Mouse (Mus musculus) hindbrain, embryonic 14.5 days (tissue): Measurements from ENCODE around the gene Gm34302. TPM values are rescaled to one million over a fixed set of nuclear protein-coding genes. Genes with fewer than 3 reads are reported as not detected.

Source experiments
- ATAC-seq: fragments of 200-750 bp; cut with Nextera tagmentation; 2 replicates; pipeline ENCODE4 v1.8.0; 2017; ENCODE audit warnings: moderate number of reproducible peaks, mild to moderate bottlenecking, moderate TSS enrichment, moderate library complexity; ENCODE audit not compliant: low FRiP score
- DNase-seq: peaks from one replicate; pipeline ENCODE4 v3.0.0-alpha.2; 2015; ENCODE audit warnings: low spot score
- H3K27ac ChIP-seq: fragments of 300-500 bp; sonication (generic); 2 replicates; pipeline ENCODE4 v1.5.1; 2014; ENCODE audit warnings: mild to moderate bottlenecking, moderate library complexity
- H3K27me3 ChIP-seq: fragments of 300-500 bp; sonication (generic); 2 replicates; pipeline ENCODE4 v1.6.1; 2014; ENCODE audit warnings: mild to moderate bottlenecking, low read length, mixed read lengths; ENCODE audit not compliant: control insufficient read depth, insufficient read depth
- H3K36me3 ChIP-seq: fragments of 300-500 bp; sonication (generic); replicated peaks from 2 replicates; pipeline ENCODE4 v1.6.1; 2014; ENCODE audit not compliant: control insufficient read depth, insufficient read depth
- H3K4me1 ChIP-seq: fragments of 300-500 bp; sonication (generic); replicated peaks from 2 replicates; pipeline ENCODE4 v1.6.1; 2014; ENCODE audit warnings: antibody characterized with exemption, low read length, mixed read lengths; ENCODE audit not compliant: control insufficient read depth, insufficient read depth
- H3K4me2 ChIP-seq: fragments of 300-500 bp; sonication (generic); replicated peaks from 2 replicates; pipeline ENCODE4 v1.6.1; 2014; ENCODE audit warnings: mild to moderate bottlenecking, moderate library complexity
- H3K4me3 ChIP-seq: fragments of 300-500 bp; sonication (generic); replicated peaks from 2 replicates; pipeline ENCODE4 v1.5.1; 2014; ENCODE audit warnings: mild to moderate bottlenecking, low read length
- H3K9ac ChIP-seq: fragments of 300-500 bp; sonication (generic); 2 replicates; pipeline ENCODE4 v1.6.1; 2014
- H3K9me3 ChIP-seq: fragments of 300-500 bp; sonication (generic); 2 replicates; pipeline ENCODE4 v1.6.1; 2016; ENCODE audit warnings: low read length; ENCODE audit not compliant: control insufficient read depth
- WGBS: fragments of 180-500 bp; shearing (Covaris S2); extraction: QIAGEN DNeasy Blood & Tissue Kit; methylation state at CpG from one replicate; pipeline ENCODE4 v1.1.7; 2014; 5-methylcytosine and 5-hydroxymethylcytosine counted together
- polyA plus RNA-seq: library from polyadenylated mRNA; unstranded; fragments of >200 nt; fragmentation: Nextera tagmentation; extraction: Ambion mirVana; gene quantifications from 2 replicates; pipeline ENCODE4 v1.2.1, GENCODE M21; 2014

Gm34302 gene
- polyA plus RNA-seq, 1 experiment from 2014 or later = not detected

DNA sequence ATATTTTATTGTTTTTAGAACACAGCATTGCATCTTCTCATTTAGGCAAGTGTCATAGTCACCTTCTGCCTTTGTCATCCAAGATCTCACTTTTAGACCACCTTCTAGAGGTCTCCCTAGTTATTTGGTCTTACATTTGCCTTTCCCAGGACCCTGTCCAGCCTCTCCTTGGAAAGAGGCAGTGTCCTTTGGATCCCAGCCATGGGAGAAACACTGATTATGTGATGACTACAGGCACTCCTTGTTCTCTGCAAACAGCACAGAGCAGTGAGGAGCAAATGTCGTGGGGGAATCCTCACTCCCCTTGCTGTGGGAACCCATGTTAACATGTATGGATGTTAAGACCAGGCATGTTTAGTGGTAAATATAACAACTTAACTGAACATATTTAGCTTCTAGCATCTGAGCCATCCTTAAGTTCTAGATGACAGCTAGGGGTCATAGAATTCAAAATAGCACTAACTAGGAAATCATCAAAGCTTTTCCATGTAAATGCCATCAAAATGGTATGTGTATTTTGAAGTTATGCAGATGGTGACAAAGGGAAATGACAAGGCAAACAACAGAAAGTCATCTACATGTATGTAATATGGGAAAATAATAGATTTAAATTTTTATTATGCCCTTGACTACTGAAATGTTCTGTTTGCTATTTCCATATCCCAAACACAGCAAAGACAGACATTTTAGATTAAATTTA lies 43.1 kb downstream of the Gm34302 start:
- H3K27ac ChIP-seq = no peak overlapping the region
- H3K36me3 ChIP-seq = no peaks in the 10 kb centered on the region
- DNase-seq (no peak), ATAC-seq (no peak)
- no peaks in the 10 kb centered on the region for H3K4me1 ChIP-seq
- no peak overlapping the region for H3K9ac ChIP-seq
- H3K27me3 ChIP-seq = no peaks in the 10 kb centered on the region
- H3K9me3 ChIP-seq = no peaks in the 10 kb centered on the region
- WGBS = 73% methylated on average over 1 of the region's 1 CpGs
- no peak overlapping the region for H3K4me2 ChIP-seq
- H3K4me3 ChIP-seq = no peak overlapping the region

DNA sequence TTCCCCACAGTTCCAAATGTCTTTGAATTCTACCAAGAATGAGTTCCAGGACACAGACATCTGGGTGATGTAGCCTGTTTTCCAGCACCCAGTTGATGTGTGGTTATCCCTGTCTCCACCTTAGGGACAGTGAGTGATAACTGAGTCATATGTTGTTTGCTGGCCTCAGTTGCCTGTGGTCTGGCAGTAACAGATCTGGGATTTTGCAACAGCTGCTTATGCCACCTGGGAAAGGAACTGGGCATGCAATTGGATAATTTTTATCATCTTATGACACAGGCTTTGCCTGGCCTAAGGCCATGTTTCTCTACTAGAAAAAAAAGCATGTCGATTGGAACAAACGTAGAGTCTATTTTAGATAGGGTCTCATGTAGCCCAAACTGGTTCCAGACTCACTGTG lies 43.9 kb downstream of the Gm34302 start:
- Histone ChIP-seq H3K36me3 (no peaks in the 10 kb centered on the region), H3K4me3 (no peak overlapping the region), H3K27me3 (no peaks in the 10 kb centered on the region), H3K4me1 (no peaks in the 10 kb centered on the region), H3K9ac (no peak overlapping the region), H3K27ac (no peak overlapping the region), H3K9me3 (no peaks in the 10 kb centered on the region), H3K4me2 (no peak overlapping the region)
- no peak for DNase-seq
- WGBS = 90% methylated on average over 2 of the region's 2 CpGs
- ATAC-seq = no peak

DNA sequence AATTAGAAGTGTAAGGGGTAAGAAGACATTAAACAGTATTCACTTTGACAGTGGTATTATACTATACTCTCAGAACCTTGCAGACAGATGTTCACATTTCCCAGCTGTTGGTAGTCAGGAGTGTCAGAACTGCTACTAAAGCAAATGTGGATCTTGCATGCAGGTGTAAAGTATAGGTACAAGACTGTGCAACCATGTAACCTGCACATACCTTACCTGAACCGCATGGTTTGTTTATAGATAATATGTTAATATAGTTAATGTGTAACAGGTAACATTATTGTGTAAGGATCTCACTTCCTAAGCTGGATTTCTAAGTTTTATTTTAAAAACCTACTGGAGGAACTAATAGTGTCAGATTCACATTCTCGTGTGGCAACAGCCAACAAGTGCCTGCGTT lies 44.8 kb downstream of the Gm34302 start:
- H3K27me3 ChIP-seq = no peaks in the 10 kb centered on the region
- no peak overlapping the region for H3K9ac ChIP-seq
- no peak for DNase-seq
- WGBS = 88% methylated on average over 3 of the region's 3 CpGs
- H3K9me3 ChIP-seq = no peaks in the 10 kb centered on the region
- H3K4me3 ChIP-seq = no peak overlapping the region
- no peaks in the 10 kb centered on the region for H3K36me3 ChIP-seq
- no peak overlapping the region for H3K4me2 ChIP-seq
- no peak overlapping the region for H3K27ac ChIP-seq
- H3K4me1 ChIP-seq = no peaks in the 10 kb centered on the region
- no peak for ATAC-seq

Other genes starting within 250 kb of the Gm34302 start
- 4.0 and 4.3 TPM in 2 replicates for gene Mme, start 242.3 kb downstream of the Gm34302 start, polyA plus RNA-seq